Mouse (Mus musculus) cortical plate, adult 2 months (tissue): ENCODE measurements around the gene Klk1b24.

Experiments used
- CTCF ChIP-seq: fragments of 200-500 bp; IDR thresholded peaks from 2 replicates; pipeline ENCODE4 v1.5.1; 2011; ENCODE audit warnings: mild to moderate bottlenecking, control low read depth, low read length; ENCODE audit not compliant: insufficient read depth; ENCODE audit errors: extremely low read depth
- POLR2A ChIP-seq: fragments of 200-500 bp; IDR thresholded peaks from 2 replicates; pipeline ENCODE4 v1.6.1; 2011; ENCODE audit warnings: mild to moderate bottlenecking, low read length, control low read depth; ENCODE audit not compliant: insufficient read depth; ENCODE audit errors: extremely low read depth

GRCm38 (mm10) chr7:44197891-44198290 is 9.9 kb downstream of the Klk1b24 start, which contains the start of gene Klk1b3:
- TF ChIP-seq CTCF (no peak), POLR2A (no peak)
